Mouse (Mus musculus) neural tube, embryonic 15.5 days (tissue): Measurements from ENCODE around the gene Ncs1. TPM values are rescaled to one million over a fixed set of nuclear protein-coding genes. Genes with fewer than 3 reads are reported as not detected.

Experiments
- ATAC-seq: fragments of 200-750 bp; cut with Nextera tagmentation; 2 replicates; pipeline ENCODE4 v1.8.0; 2017; ENCODE audit warnings: mild to moderate bottlenecking, moderate TSS enrichment, moderate library complexity; ENCODE audit not compliant: low FRiP score
- H3K27ac ChIP-seq: fragments of 300-500 bp; sonication (generic); replicated peaks from 2 replicates; pipeline ENCODE4 v1.5.1; 2015; ENCODE audit warnings: mild to moderate bottlenecking, inconsistent platforms
- H3K27me3 ChIP-seq: fragments of 300-500 bp; sonication (generic); replicated peaks from 2 replicates; pipeline ENCODE4 v1.6.1; 2015; ENCODE audit warnings: inconsistent platforms
- H3K36me3 ChIP-seq: fragments of 300-500 bp; sonication (generic); 2 replicates; pipeline ENCODE4 v1.6.1; 2015; ENCODE audit warnings: inconsistent platforms
- H3K4me1 ChIP-seq: fragments of 300-500 bp; sonication (generic); 2 replicates; pipeline ENCODE4 v1.6.1; 2015; ENCODE audit warnings: inconsistent platforms
- H3K4me2 ChIP-seq: fragments of 300-500 bp; sonication (generic); 2 replicates; pipeline ENCODE4 v1.6.1; 2015; ENCODE audit warnings: inconsistent platforms, mild to moderate bottlenecking, moderate library complexity
- H3K4me3 ChIP-seq: fragments of 300-500 bp; sonication (generic); replicated peaks from 2 replicates; pipeline ENCODE4 v1.5.1; 2015; ENCODE audit warnings: mild to moderate bottlenecking, inconsistent platforms
- H3K9ac ChIP-seq: fragments of 300-500 bp; sonication (generic); replicated peaks from 2 replicates; pipeline ENCODE4 v1.6.1; 2015; ENCODE audit warnings: mild to moderate bottlenecking, inconsistent platforms
- H3K9me3 ChIP-seq: fragments of 300-500 bp; sonication (generic); replicated peaks from 2 replicates; pipeline ENCODE4 v1.6.1; 2016; ENCODE audit warnings: inconsistent platforms
- WGBS: fragments of 180-500 bp; shearing (Covaris S2); methylation state at CpG from one replicate; pipeline ENCODE4 v1.1.7; 2015; ENCODE audit warnings: mixed read lengths; 5-methylcytosine and 5-hydroxymethylcytosine counted together
- polyA plus RNA-seq: library from polyadenylated mRNA; unstranded; fragments of >200 nt; fragmentation: Nextera tagmentation; extraction: Ambion mirVana; gene quantifications from 2 replicates; pipeline ENCODE4 v1.2.1, GENCODE M21; 2015

The Ncs1 gene
- polyA plus RNA-seq, 1 experiment from 2014 or later: 179 TPM

DNA sequence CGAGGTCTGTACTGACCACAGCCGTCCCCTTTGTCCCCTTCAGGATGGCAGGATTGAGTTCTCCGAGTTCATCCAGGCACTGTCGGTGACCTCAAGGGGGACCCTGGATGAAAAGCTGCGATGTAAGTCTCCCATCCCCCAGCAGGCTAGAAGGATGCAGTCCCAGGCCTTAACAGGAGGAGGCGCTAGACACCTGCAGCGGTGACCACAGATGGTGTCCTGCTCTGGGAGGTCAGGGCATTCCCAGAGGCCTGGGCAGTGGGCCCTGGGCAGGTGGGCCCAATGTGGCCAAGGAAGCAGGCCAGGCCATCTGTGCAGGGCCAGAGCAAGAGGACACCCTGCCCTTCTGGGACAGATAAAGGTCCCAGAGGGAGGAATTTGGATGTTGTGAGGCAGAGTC is 36.6 kb downstream of the Ncs1 start:
- no peak overlapping the region for H3K4me3 ChIP-seq

DNA sequence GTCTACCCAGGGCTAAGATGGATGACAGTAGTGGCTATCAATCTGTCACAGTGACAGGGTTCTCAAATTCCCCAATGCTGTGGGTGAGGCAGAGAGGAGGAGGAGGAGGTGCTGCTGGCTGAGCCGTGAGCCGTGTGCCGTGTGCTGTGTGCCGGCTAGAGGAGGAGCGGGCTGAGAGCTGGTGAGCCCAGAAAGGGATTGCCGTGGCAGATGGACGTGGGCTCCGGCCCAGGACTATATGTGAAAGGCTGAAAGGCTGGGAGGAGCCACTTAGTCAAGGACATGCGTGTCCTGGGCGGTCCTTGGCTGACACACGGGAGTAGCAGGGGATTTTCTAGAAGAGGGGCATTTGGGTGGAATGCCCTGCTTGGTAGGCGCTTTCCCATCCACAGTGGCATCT is 37.3 kb downstream of the Ncs1 start:
- WGBS: 89% methylated on average over 12 of the region's 12 CpGs
- H3K27ac ChIP-seq: no peak overlapping the region
- no peak overlapping the region for H3K9ac ChIP-seq
- H3K27me3 ChIP-seq: no peaks in the 10 kb centered on the region
- no peaks in the 10 kb centered on the region for H3K4me1 ChIP-seq
- peaks cover 68% of the 10 kb centered on the region for H3K36me3 ChIP-seq
- no peaks in the 10 kb centered on the region for H3K9me3 ChIP-seq
- ATAC-seq: no peak
- no peak overlapping the region for H3K4me3 ChIP-seq
- H3K4me2 ChIP-seq: no peak overlapping the region

More for the DNA sequence above, 36.6 kb downstream of the Ncs1 start:
- Histone ChIP-seq H3K4me2 (no peak overlapping the region), H3K9me3 (no peaks in the 10 kb centered on the region), H3K9ac (no peak overlapping the region), H3K36me3 (peaks cover 68% of the 10 kb centered on the region), H3K27ac (no peak overlapping the region), H3K27me3 (no peaks in the 10 kb centered on the region), H3K4me1 (no peaks in the 10 kb centered on the region)
- ATAC-seq: no peak
- 48% methylated on average over 7 of the region's 7 CpGs for WGBS

DNA sequence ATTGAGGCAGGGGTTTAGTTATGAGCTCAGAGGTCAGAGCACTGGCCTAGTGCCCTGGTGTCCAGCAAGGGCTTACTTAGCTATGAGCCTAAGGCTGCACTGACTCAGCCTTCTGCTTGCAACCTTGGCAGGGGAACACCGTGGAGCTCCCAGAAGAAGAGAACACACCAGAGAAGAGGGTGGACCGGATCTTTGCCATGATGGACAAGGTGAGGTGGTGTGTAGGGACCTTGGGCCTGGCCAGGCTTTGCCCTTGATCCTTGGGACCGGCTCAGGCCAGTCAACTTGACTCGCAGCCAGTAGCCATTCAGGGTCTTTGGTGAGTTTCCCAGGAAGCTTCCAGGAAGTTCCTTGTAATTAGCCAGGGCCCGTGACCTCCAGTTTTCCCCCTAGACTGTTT is 38.9 kb downstream of the Ncs1 start:
- Histone ChIP-seq H3K27me3 (no peaks in the 10 kb centered on the region), H3K36me3 (peaks cover 81% of the 10 kb centered on the region)
- ATAC-seq: no peak

DNA sequence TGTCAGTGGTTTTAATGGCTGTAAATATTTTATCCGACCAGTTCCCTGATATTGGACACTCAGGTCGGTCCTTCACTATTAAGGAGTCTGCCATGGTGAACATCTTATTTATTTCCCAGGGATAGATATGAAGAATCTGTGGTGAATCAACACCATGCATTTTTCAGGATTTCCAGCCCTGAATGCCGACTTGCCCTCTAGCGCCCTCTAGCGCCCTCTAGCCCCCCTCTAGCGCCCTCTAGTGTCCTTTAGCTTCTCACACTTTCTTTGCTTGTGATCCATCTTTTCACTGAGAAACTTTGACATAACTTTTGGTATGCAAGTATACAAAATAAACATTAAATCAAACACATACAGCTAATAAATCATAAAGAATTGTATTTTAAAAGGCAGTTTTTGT is 45.8 kb downstream of the Ncs1 start:
- no peak overlapping the region for H3K4me2 ChIP-seq
- WGBS: 10% methylated on average over 6 of the region's 6 CpGs
- ATAC-seq: no peak
- H3K4me1 ChIP-seq: no peaks in the 10 kb centered on the region
- no peaks in the 10 kb centered on the region for H3K9me3 ChIP-seq
- H3K27me3 ChIP-seq: no peaks in the 10 kb centered on the region
- no peak overlapping the region for H3K9ac ChIP-seq
- H3K36me3 ChIP-seq: peaks cover 60% of the 10 kb centered on the region
- no peak overlapping the region for H3K4me3 ChIP-seq
- H3K27ac ChIP-seq: no peak overlapping the region

More for the DNA sequence above, 38.9 kb downstream of the Ncs1 start:
- H3K4me1 ChIP-seq: no peaks in the 10 kb centered on the region
- no peaks in the 10 kb centered on the region for H3K9me3 ChIP-seq
- no peak overlapping the region for H3K27ac ChIP-seq
- no peak overlapping the region for H3K4me2 ChIP-seq
- WGBS: 92% methylated on average over 5 of the region's 5 CpGs
- H3K9ac ChIP-seq: no peak overlapping the region
- H3K4me3 ChIP-seq: no peak overlapping the region

DNA sequence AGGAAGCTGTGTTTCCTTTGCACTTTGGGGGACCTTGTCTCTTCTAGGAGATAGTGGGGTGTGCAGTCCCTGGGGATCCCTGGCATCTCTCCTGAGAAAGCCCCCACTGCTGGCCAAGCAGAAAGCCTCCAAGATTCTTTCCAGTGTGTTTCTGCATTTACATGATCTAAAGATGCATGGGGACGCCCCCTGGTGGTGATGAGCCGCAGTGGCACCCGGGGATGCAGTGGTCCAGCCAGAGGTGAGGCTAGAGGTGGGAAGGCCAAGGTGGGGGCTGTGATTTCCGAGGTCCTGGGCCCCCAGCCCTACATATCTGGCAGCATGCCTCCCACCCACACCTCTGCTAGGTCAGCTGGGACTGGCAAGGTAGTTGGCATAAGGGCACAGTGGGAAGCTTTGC is 49.4 kb downstream of the Ncs1 start:
- Histone ChIP-seq H3K9ac (no peak overlapping the region), H3K27ac (no peak overlapping the region), H3K27me3 (no peaks in the 10 kb centered on the region), H3K36me3 (peaks cover 29% of the 10 kb centered on the region), H3K9me3 (no peaks in the 10 kb centered on the region), H3K4me2 (no peak overlapping the region), H3K4me3 (no peak overlapping the region), H3K4me1 (peaks cover 17% of the 10 kb centered on the region; the same call in 1 of the 2 replicates)
- no peak for ATAC-seq
- WGBS: under 1% methylated on average over 4 of the region's 4 CpGs

DNA sequence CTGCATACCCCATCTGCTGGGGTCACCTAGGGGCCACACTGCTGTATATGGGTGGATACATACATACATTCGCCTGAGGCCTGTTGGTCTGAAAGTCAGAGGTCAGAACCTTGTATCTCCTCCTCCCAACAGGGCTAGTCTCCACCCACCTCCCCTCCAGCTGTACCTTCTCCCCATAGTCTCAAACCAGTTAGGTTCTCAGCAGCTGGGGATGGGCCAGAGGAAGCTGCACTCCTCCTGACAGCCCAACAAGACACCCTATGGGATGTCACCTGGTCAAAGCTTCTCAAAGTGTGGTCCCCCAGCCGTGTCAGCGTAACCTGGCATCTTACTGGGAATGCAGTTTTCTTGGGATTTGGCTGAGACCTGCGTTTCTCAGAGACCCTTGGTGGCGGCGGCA is 50.8 kb downstream of the Ncs1 start:
- WGBS: 87% methylated on average over 6 of the region's 6 CpGs
- Histone ChIP-seq H3K36me3 (peaks cover 20% of the 10 kb centered on the region), H3K4me2 (no peak overlapping the region), H3K27me3 (no peaks in the 10 kb centered on the region), H3K4me1 (peaks cover 17% of the 10 kb centered on the region; the same call in 1 of the 2 replicates), H3K4me3 (no peak overlapping the region), H3K9me3 (no peaks in the 10 kb centered on the region), H3K9ac (no peak overlapping the region), H3K27ac (no peak overlapping the region)
- no peak for ATAC-seq

DNA sequence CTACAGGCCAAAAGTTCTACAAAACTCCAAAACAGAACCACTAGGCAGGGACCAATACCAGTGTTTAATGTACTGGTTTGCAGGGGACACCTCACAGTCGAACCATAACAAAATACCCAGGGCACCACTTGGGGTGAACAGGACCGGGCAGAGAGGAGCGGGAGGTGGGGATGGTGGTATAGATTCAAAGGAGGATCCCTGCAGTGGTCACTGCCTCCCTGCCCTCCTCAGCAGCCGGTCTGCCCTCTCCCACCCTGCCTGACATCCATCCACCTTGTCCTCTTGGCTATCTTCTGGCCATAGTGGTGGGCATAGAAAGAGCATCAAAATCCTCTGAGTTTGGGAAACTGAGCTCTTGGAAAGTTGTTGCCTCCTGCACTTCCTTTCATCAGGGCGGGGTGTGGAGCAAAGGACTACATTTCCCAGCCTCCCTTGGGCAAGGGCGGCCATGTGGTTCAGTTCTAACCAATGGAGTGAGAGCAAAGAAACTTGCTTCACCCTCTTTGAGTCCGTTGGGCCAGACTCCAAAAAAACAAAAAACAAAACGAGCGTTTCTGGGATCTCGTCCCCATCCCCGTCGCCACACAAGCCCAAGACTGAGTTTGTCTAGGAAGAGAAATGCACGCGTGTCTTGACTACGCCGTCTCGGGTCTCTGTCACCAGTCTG is 52.1 kb downstream of the Ncs1 start:
- 0 out of 2 replicates have a peak overlapping the region, but pooled peaks have one; percentile 27 for H3K9ac ChIP-seq
- 3% methylated on average over 17 of the region's 17 CpGs for WGBS
- H3K27ac ChIP-seq: no peak overlapping the region

DNA sequence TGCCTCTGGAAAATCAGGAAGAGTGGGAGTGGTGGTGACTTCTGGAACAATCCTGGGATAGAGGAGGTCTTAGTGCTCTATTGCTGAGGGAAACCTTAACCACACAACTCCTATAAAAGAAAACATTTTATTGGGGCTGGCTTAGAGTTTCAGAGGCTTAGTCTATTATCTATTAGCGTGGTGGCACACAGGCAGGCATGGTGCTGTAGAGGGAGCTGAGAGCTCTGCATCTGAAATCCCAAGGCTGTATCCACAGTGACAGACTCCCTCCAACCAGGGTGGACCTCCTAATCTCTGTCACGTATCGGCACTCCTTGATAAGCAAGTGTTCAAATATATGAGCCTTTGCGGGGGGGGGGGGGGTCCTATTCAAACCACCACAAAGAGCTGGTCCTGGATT is 53.2 kb downstream of the Ncs1 start:
- Histone ChIP-seq H3K36me3 (peaks cover 4% of the 10 kb centered on the region), H3K9ac (no peak overlapping the region), H3K9me3 (no peaks in the 10 kb centered on the region), H3K27me3 (no peaks in the 10 kb centered on the region), H3K4me1 (peaks cover 17% of the 10 kb centered on the region; the same call in 1 of the 2 replicates), H3K4me3 (no peak overlapping the region), H3K27ac (no peak overlapping the region), H3K4me2 (peak overlapping the region; percentile 64)
- WGBS: 56% methylated on average over 4 of the region's 4 CpGs
- ATAC-seq: no peak

More for the DNA sequence above, 52.1 kb downstream of the Ncs1 start:
- Histone ChIP-seq H3K9me3 (no peaks in the 10 kb centered on the region), H3K4me3 (peak overlapping the region; percentile 45), H3K4me1 (peaks cover 17% of the 10 kb centered on the region; the same call in 1 of the 2 replicates), H3K4me2 (peak overlapping the region; percentile 64), H3K36me3 (peaks cover 14% of the 10 kb centered on the region), H3K27me3 (no peaks in the 10 kb centered on the region)
- peak; percentile 90 for ATAC-seq

DNA sequence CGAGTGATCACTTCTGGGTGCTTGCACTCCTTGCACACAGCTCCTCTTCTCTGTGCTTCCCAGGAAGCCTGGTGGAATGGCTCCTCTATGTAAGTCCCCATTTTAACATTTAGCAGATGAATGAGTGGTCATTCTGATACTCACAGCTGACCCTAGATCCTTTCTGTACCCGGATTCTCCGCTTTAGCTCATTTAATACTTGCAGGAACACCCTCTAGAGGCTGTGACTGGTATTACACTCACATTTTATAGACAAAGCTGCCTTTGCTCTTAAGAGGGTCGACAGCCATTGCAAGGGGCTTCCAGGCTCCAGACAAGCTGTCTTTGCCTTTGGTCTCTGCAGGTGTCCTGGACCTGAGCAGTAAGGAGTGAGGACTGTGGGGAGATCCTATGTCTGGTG is 53.6 kb downstream of the Ncs1 start:
- no peak for ATAC-seq
- H3K27me3 ChIP-seq: no peaks in the 10 kb centered on the region
- no peak overlapping the region for H3K9ac ChIP-seq
- H3K4me1 ChIP-seq: peaks cover 17% of the 10 kb centered on the region; the same call in 1 of the 2 replicates
- no peak overlapping the region for H3K27ac ChIP-seq
- WGBS: 23% methylated on average over 4 of the region's 4 CpGs
- H3K9me3 ChIP-seq: no peaks in the 10 kb centered on the region
- H3K4me3 ChIP-seq: no peak overlapping the region
- H3K36me3 ChIP-seq: peaks cover 2% of the 10 kb centered on the region; the same call in 1 of the 2 replicates
- H3K4me2 ChIP-seq: peak overlapping the region; percentile 64; the same call in 1 of the 2 replicates

DNA sequence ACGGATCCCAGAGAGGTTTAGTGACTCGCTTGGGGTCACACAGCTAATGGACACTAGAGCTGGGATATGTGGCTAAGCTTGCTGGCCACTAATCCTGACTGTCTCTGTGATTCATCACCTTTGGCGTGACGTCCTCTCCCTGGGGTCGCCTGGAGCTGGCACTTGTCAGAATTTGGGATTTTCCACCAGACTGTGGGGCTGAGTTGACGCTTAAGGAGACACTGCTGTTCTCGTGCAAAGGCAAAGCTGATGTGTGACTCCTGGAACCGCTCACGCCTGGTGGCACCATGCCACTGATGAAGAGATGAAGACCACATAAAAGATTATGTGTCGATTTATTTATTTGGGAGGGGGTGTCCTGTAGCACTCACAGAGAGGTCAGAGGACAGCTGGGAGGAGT is 54.4 kb downstream of the Ncs1 start:
- H3K4me1 ChIP-seq: peaks cover 17% of the 10 kb centered on the region; the same call in 1 of the 2 replicates
- H3K4me3 ChIP-seq: no peak overlapping the region
- no peak overlapping the region for H3K9ac ChIP-seq

DNA sequence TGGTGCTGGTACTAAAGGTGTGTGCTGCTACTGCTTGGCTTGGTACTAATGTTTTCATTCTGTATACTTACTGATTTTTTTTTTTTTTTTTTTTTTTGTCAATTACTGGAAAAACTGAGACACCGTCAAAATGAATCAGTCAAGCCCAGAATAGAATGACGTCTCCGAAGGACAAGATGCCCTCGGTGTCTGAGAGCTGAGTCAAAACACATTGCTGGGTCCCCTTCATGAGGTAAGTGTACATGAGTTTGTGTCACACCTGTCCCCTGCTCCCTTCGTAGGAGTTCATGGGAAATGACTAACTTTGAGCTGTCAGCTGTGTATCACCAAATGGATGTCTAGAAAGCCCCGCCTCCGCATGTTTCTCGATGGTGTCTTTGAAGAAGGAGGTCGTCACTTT is 57.6 kb downstream of the Ncs1 start:
- no peak overlapping the region for H3K9ac ChIP-seq
- H3K36me3 ChIP-seq: no peaks in the 10 kb centered on the region
- no peaks in the 10 kb centered on the region for H3K27me3 ChIP-seq
- H3K4me1 ChIP-seq: peaks cover 13% of the 10 kb centered on the region; the same call in 1 of the 2 replicates
- ATAC-seq: no peak
- no peak overlapping the region for H3K4me2 ChIP-seq
- no peaks in the 10 kb centered on the region for H3K9me3 ChIP-seq
- H3K27ac ChIP-seq: no peak overlapping the region
- 84% methylated on average over 9 of the region's 9 CpGs for WGBS
- no peak overlapping the region for H3K4me3 ChIP-seq

More for the DNA sequence above, 54.4 kb downstream of the Ncs1 start:
- H3K4me2 ChIP-seq: no peak overlapping the region
- H3K9me3 ChIP-seq: no peaks in the 10 kb centered on the region
- WGBS: 82% methylated on average over 10 of the region's 10 CpGs
- 0 out of 2 replicates have a peak, but pooled peaks cover 2% of the 10 kb centered on the region for H3K36me3 ChIP-seq
- H3K27ac ChIP-seq: no peak overlapping the region
- ATAC-seq: no peak
- H3K27me3 ChIP-seq: no peaks in the 10 kb centered on the region

DNA sequence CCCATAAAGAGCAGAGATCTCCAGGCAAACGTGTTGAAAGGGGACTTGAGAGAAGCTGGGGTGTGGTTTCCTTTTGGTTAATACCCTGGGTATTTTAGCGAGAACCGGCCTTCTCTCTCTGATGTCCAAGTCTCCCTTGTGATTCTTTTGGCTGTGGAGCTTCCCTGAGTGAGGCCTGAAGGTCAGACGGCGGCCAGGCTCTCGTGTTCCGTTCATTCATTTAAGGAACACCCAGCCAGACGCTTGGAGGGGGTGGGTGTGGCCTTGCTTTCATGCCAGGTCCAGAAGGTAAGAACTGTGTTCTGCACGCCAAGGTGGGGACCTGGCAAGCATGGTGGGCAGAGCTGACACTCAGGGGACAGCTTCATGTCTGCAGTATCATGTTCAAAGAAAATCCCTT is 58.6 kb downstream of the Ncs1 start:
- 76% methylated on average over 9 of the region's 9 CpGs for WGBS
- no peaks in the 10 kb centered on the region for H3K36me3 ChIP-seq
- H3K27me3 ChIP-seq: no peaks in the 10 kb centered on the region
- H3K9me3 ChIP-seq: no peaks in the 10 kb centered on the region
- H3K4me3 ChIP-seq: no peak overlapping the region
- no peak overlapping the region for H3K27ac ChIP-seq
- peaks cover 3% of the 10 kb centered on the region; the same call in 1 of the 2 replicates for H3K4me1 ChIP-seq
- no peak overlapping the region for H3K4me2 ChIP-seq
- no peak overlapping the region for H3K9ac ChIP-seq
- ATAC-seq: no peak
